Mouse (Mus musculus) 416B (cell line): ENCODE measurements around the gene Dgat2.

Source experiments
- DNase-seq: peaks from one replicate; pipeline ENCODE4 v3.0.0; 2011; ENCODE audit warnings: low read depth

Dgat2 gene

DNA sequence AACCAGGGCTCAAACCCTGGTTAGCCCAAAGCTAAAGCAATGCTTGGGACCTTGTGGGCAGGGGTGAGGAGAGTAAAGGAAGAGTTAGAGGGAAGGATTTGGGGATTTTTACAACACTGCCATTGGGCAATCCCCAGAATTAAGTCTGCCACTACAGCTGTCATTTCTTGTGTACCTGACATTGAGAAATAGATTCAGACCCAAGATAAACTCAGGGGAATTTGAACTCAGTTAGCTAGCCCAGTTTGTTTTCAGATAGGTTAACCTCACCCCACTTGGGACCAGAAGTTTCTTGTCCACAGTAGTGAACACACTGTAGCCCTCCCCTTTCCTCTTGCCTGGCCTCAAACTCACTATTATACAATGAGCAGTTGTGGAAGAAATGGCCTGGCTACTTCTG is 8.9 kb upstream of the Dgat2 start:
- DNase-seq: peak; percentile 8

GRCm38 (mm10) chr7:99189885-99190284 is 7.4 kb upstream of the Dgat2 start:
- DNase-seq: peak; percentile 55

DNA sequence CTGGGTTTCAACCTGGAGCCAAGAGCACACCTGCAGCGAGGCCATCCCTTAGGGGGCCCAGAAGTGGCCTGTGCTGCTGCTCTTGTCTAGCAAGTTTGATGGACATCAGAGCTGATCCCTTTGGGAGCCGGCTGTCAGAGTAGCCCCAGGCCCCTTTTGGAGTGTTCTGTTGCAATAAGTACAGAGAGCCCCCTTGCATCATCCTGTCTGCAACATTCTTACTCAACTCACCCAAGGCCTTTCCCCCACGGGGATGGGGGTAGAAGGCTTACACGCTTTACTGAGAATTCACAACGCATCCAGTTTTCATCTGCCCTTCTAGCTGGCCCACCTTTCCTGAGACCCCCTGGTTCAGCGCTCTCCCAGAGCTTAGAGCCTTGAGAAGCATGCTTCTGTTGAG is 6.1 kb upstream of the Dgat2 start:
- DNase-seq: peak; percentile 32

DNA sequence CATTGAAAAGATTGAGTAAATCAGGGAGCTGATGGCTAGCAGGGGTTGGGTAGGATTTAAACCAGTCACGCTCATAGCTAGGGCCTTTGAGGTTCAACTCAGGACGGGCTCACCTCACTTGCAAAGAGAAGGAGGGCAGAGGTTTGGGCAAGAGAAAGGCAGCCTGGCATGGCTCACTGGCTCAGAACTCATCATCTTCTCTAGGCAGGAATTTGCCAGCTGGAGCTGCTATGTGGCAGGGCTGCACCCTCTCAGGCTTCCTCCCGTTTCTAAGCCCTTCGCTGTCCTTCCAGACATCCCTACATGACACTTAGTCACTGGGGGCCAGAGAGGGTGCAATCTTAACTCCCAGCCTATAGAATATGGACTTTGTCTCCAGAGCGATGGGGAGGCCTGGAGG is 4.9 kb upstream of the Dgat2 start:
- DNase-seq: no peak

GRCm38 (mm10) chr7:99185405-99185804 is 2.9 kb upstream of the Dgat2 start:
- DNase-seq: no peak

- DNase-seq: no peak
Observed at GRCm38 (mm10) chr7:99183751-99184150, 1.2 kb upstream of the Dgat2 start.

DNA sequence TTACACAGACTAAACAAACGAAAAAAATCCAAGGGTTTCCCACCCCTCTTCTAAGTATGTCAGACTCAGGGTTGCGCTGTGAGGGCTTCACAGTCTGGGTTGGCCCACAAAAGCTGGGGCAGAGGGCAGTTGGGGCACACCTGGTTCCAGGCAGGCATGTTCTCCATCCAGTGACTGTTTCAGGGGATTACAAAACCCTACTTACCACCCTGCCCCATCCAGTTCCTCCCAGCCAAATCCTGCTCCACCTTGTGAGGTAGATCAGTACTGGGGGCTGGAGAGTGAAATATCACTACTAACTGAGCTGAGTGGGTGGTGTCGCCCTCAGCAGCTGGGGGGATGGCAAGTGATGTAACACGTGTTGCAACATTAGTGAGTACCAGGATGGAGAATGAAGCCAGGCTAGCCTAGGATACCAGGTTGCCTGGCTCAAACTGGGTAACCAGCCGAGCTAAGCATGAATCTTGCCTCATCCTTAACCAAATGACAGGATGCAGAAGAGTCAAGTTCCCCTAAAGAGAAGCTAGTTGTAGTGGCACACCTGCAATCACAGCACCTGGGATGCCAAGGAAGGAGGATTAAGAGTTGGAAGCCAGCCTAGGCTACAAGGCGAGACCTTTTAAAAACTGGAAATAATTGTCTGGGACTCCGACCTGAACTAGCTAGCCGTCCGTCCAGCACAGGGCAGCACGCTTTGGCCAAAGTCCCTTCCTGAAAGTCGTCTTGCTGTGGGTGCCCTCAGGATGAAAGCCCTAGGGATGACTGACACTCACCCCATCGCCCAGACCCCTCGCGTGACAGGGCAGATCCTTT is 694 bp downstream of the Dgat2 start:
- DNase-seq: no peak

- DNase-seq: no peak
Observed at GRCm38 (mm10) chr7:99180162-99180561, 2.4 kb downstream of the Dgat2 start.

DNA sequence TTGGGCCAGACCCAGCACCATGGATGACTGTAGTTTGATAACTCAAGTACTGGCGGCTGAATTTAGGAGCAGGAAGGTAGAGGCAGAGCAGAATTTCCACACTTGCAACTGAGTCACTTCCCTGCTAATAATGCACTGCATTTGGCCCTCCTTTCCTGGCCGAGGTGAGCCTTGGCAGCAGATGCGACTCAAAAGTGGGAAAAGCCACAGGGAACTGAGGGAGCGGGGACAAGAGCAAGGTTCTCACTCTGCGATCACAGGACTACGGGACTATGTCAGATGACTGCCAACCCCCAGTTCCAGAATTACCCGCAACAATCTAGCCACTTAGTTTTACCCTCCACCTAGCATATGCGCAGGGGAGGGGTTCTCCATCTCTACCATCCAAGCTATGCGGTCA is 3.2 kb downstream of the Dgat2 start:
- no peak for DNase-seq

GRCm38 (mm10) chr7:99177386-99177785 is 5.1 kb downstream of the Dgat2 start:
- no peak for DNase-seq

DNA sequence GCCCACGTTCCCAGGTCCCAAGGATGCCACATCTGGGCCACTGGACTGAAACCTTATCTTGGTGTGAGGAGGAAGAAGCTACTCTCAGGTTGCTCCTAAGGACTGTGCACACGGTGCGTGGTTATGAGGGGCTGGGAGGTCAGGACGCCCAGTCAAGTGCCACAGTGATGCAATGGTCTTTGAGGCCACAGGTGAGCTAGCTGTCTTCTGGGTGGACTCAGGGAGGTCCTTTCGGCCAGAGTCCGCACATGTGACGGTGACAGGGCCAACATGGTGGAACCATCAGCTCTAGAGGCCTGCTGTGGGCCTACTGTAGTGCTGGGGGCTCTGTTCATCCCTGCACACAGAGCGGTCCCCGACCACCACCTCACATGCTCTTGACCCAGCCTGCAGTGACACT is 6.9 kb downstream of the Dgat2 start:
- DNase-seq: no peak

- DNase-seq: no peak
Observed at GRCm38 (mm10) chr7:99175118-99175517, 7.4 kb downstream of the Dgat2 start.

- DNase-seq: no peak
Observed at GRCm38 (mm10) chr7:99174006-99174405, 8.5 kb downstream of the Dgat2 start.

DNA sequence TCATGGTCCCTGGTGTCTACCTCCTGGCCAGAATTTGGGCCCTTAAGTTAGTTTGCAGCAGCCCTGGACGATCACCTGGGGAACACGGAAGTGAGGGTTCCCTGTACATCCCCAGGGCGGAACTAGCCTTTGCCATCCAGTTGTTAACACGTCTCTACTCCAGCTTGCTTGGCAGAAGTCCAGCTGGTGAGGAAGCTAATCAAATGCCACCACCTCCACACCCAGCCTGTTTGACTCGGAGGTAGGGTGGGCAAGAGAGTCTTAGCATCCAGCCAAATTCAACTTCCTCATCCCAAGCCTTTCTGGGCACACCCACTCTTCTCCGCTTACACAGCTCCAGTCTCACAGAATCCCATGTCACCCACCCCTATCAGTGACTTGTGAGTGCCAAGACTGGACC is 9.6 kb downstream of the Dgat2 start:
- DNase-seq: peak; percentile 21

GRCm38 (mm10) chr7:99171730-99172463 is 10.6 kb downstream of the Dgat2 start:
- DNase-seq: no peak

- no peak for DNase-seq
Observed at GRCm38 (mm10) chr7:99170519-99170918, 12.0 kb downstream of the Dgat2 start.

DNA sequence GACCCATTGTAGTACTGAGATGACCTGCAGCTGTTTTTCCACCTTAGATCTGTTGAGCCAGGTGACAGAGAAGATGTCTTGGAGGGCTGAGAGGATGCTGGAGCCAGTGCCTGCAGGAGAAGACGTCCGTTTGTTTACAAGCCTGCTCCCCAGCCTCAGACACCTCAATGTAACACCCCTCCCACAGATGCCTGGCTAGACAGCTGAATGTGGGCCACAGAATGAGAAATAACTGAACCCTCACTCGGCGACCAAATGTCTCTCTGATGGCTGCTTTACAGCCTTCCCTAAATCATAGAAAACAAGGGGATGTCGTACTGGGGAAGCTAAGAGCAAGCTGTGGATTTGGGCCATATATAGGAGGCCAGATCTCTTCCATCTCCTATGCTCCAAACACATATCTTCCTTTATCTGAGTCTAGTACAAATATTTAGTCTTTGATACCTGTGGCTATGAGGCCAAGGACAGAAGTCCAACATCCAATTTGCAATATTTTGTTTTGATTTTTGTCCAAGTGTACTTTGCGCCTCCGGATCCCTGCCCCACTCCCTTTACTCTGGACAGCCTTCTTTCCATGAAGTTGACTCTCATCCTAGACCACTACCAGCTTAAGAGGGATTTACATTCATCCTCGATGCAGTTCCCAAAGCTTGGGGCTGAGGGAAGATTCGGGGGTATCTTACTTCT is 12.7 kb downstream of the Dgat2 start:
- no peak for DNase-seq

DNA sequence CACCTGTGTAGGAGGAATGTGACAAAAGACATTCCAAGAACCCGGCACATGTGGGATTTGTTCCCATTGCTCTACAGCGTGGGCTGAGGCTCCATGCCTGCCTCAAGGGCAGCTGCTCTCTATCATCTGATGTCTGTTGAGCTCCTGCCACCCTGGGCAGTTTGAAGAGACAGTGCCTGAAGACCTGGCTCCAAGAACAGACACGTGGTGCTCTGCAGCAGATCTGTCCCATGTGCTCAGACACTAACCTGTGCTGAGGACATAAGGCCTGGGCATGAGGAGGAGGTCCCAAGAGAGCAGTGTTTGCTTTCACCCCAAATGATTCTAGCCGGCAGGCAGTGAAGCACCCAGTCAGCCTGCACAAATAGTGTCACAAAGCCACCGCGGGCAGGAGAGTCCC is 13.8 kb downstream of the Dgat2 start:
- DNase-seq: no peak

- no peak for DNase-seq
Observed at GRCm38 (mm10) chr7:99167939-99168338, 14.6 kb downstream of the Dgat2 start.

DNA sequence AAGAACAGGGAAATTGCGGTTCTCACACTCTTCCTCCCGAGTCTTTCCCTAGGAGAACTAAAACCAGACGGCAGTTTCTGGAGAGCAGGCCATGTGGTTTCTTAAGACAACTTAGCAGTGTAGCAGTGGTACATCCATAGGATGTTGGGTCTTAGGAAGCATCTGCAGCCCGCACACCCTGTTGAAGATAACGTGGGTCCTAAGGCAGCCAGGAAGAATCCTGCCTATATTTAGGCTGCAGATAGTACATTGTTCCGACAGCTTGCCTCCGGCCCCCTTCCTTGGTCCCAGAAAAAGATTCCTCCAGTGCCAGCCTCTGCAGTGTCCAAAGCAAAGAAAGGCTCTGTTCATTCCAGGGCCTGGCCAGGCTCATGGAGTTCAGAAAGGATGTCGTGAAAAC is 16.4 kb downstream of the Dgat2 start:
- DNase-seq: no peak

GRCm38 (mm10) chr7:99164873-99165410 is 17.6 kb downstream of the Dgat2 start:
- no peak for DNase-seq

DNA sequence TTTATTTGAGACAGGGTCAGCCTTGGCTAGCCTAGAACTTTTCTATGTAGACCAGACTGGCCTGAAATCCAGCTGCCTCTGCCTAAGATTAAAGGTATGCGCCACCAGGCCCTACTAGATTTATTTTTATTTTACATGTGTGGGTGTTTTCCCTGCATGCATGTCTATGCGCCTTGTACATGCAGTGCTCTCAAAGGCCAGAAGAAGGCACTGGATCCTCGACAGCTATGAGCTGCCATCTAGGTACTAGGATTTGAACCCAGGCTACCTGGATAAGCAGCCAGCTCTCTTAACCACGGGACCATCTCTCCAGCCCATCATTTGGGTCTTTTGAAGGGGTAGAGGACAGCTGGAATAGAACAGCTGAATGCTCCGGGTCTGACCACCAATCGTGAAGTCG is 20.1 kb downstream of the Dgat2 start:
- DNase-seq: no peak

DNA sequence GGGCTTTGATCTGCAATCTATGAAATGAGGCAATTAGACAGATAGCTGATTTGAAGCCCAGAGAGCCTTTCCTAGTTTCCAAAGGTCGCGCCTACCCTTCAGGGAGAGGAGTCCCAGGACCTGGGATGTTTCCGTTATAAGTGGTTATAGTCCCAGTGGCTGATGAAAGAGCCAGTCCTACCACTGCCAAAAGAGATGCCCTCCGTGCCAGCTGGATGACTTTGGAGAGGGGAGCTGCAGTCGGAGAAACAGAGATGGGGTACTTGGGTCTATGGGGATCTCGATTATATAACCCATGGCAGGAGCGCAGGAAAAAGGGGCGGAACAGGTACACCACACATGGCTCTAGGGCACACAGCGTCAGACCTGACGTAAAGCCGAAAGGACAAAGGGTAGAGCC is 20.6 kb downstream of the Dgat2 start:
- DNase-seq: no peak
